Mouse (Mus musculus) T-helper 17 cell (primary cell): ENCODE measurements around the gene Park7.

Experiments used
- in situ Hi-C, 2 experiments: fragments of 300-600 bp; cut with MboI, MseI; formaldehyde crosslinking; loops; 1 replicate in 1 of 2; 2 replicates in 1 of 2; pipeline ENCODE4 v1.15.1; 2025; ENCODE audit warnings: high pct_unique_total_duplicates in 2 of 2

Park7 gene

DNA sequence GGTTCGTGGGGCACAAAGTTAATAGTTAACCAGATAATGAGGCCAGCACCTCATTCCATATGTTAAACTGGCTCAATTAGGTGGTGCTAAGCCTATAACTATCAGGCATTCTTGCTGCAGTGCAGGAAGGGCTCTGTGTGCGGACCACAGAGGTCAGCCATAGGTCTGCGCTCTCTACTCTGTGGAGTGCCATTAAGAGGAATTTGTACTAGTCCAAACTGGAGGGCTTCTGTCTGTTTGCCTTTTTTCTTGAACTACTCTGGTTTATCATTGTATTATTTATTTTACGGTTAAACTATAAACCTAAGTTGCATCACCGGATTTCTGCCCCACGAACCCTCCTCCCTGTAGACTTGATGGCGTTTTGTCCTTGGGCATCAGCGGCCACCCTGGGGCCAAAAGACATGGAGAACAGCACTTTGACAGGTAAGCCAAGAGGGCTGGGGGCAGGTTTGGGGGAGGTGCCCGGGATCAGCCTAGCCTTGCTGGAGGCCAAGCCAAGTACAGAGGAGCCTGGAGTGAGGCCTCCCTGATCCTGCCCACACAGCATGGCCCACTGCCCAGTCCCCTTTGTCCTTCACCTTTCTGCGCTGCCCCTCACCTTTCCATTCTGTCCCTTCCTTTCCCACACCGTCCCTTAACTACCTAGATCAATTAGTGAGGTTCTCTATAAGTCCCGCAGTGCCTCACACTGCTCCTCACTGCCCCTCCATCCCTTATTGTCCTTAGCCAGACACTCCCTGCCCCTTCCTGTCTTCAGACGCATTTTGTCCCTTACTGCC is 60.4 kb downstream of the Park7 start, which contains the start of gene Errfi1:
Gene Errfi1, plus strand, starts transcription at position 240 of the 782 bp plus-strand sequence.
- in situ Hi-C loops, result loop anchor here in 1 of 2 experiments (5.0 kb wide), 1 partner anchor 38 kb away; no protein-coding TSS in a partner anchor

DNA sequence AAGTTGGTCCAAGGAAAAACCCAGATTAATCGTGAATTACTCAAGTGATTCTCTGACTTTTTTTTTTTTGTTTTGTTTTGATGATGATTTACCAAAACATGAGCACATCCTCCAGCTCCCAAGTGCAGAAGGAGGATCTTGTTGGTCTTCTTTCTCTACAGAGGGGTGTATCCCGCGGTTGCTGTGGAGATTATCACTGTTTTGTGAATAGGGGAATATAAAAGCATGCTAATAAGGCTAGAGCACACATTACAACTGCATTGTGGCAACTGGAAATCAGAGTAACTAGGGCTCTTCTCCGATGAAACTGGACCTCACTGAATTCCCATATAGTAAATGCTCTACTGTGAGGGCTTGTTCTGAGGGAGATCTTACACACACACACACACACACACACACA is 61.8 kb downstream of the Park7 start:
- in situ Hi-C loops, result loop anchor here in 1 of 2 experiments (5.0 kb wide), 1 partner anchor 40 kb away; no protein-coding TSS in a partner anchor

DNA sequence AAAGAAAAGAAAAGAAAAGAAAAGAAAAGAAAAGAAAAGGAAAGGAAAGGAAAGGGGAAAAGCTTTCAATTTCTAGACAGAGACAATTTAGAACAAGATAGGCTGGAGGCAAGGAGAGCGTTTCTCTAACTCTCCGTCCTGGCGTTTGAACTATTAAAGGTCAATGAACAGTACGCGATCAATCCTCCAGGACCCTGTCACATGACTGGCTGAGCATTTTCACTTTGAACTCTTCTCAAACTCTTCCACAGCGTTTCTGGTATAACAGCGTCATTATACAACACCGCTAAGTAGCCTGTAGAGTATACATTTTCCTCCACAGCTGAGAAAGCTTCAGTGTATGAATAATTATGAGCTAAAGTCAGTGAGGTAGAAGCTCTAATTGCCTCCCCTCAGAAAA is 62.2 kb downstream of the Park7 start:
- in situ Hi-C loops, result loop anchor here in 1 of 2 experiments (5.0 kb wide), 1 partner anchor 40 kb away; no protein-coding TSS in a partner anchor

DNA sequence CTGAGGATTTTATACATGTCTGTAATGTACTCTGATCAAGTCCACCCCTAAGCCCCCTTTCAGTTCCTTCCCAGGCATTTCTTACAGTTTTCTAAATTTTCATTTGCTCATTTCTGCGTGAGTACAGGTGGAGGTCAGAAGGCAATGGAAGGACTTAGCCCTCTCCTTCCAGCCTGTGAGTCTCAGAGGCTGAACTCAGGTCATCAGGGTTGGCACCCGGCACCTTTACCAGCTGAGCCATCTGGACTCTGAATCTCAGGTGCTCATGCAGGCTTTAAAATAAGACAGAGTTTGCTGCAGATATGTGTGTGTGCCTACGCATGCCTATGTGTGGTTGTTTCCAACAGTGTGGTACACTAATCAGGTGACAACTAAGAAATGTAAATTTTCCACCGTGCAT is 63.3 kb downstream of the Park7 start:
- in situ Hi-C loops, result loop anchor here in 1 of 2 experiments (5.0 kb wide), 1 partner anchor 41 kb away; no protein-coding TSS in a partner anchor

DNA sequence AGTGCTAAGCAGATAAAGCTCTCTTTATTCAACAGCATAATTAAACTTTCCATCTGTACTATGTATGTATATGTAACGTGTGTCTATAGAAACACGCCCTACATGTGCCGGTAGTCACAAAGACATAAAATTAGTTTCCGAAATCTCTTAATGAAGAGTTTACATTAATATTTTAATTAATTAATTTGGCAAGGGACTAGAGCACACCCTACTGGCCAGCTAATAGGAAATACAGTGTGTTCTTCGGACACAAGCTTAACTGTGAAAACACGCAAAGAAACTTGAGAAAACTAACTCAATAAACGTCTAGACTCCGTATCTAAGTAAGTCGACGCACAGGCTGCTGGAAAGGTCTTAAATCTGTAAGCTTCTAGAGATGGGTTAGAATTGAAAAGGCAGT is 64.3 kb downstream of the Park7 start:
- in situ Hi-C loops, result loop anchor here in 1 of 2 experiments (5.0 kb wide), 1 partner anchor 42 kb away; no protein-coding TSS in a partner anchor
